Mouse (Mus musculus) kidney, postnatal 0 days (tissue): ENCODE measurements at regions not wholly inside any gene's neighbourhood (a gene's known extent, or its start where the extent isn't known, plus 50 kb on each side); places are given as distances from the start of the nearest gene placed in this dataset.

Source experiments
- ATAC-seq: fragments of 200-750 bp; cut with Nextera tagmentation; replicated peaks from 2 replicates; pipeline ENCODE4 v1.8.0; 2017; ENCODE audit warnings: low read depth, moderate number of reproducible peaks, moderate TSS enrichment, moderate library complexity; ENCODE audit not compliant: low FRiP score
- DNase-seq: peaks from one replicate; pipeline ENCODE4 v3.0.0-alpha.2; 2016; ENCODE audit warnings: low spot score
- H3K27ac ChIP-seq: fragments of 300-500 bp; sonication (generic); 2 replicates; pipeline ENCODE4 v1.5.1; 2014; ENCODE audit warnings: mild to moderate bottlenecking
- H3K27me3 ChIP-seq: fragments of 300-500 bp; sonication (generic); 2 replicates; pipeline ENCODE4 v1.6.1; 2014; ENCODE audit warnings: low read length, mixed read lengths; ENCODE audit not compliant: insufficient read depth
- H3K36me3 ChIP-seq: fragments of 300-500 bp; sonication (generic); 2 replicates; pipeline ENCODE4 v1.6.1; 2014; ENCODE audit warnings: low read length, mixed read lengths; ENCODE audit not compliant: insufficient read depth
- H3K4me1 ChIP-seq: fragments of 300-500 bp; sonication (generic); replicated peaks from 2 replicates; pipeline ENCODE4 v1.6.1; 2014; ENCODE audit warnings: antibody characterized with exemption, low read length, mixed read lengths; ENCODE audit not compliant: insufficient read depth
- H3K4me2 ChIP-seq: fragments of 300-500 bp; sonication (generic); 2 replicates; pipeline ENCODE4 v1.6.1; 2014; ENCODE audit warnings: mild to moderate bottlenecking, low read length, moderate library complexity, mixed read lengths
- H3K4me3 ChIP-seq: fragments of 300-500 bp; sonication (generic); replicated peaks from 2 replicates; pipeline ENCODE4 v1.5.1; 2014; ENCODE audit warnings: low read depth, low read length
- H3K9ac ChIP-seq: fragments of 300-500 bp; sonication (generic); 2 replicates; pipeline ENCODE4 v1.6.1; 2014; ENCODE audit warnings: low read depth, low read length
- H3K9me3 ChIP-seq: fragments of 300-500 bp; sonication (generic); replicated peaks from 2 replicates; pipeline ENCODE4 v1.6.1; 2016; ENCODE audit warnings: low read length, inconsistent platforms, mixed read lengths
- CTCF ChIP-seq: IDR thresholded peaks from 2 replicates; pipeline ENCODE4 v1.5.1; 2016; ENCODE audit warnings: antibody characterized with exemption, low read depth, mild to moderate bottlenecking, moderate library complexity
- WGBS: fragments of 180-500 bp; shearing (Covaris S2); extraction: QIAGEN DNeasy Blood & Tissue Kit; methylation state at CpG from one replicate; pipeline ENCODE4 v1.1.7; 2014; 5-methylcytosine and 5-hydroxymethylcytosine counted together

- WGBS, result 79% methylated on average over 10 of the region's 10 CpGs
- Histone ChIP-seq H3K4me3 (no peak overlapping the region), H3K9me3 (no peaks in the 10 kb centered on the region), H3K27ac (no peak overlapping the region), H3K36me3 (no peaks in the 10 kb centered on the region), H3K27me3 (no peaks in the 10 kb centered on the region), H3K9ac (no peak overlapping the region), H3K4me2 (no peak overlapping the region), H3K4me1 (peaks cover 8% of the 10 kb centered on the region)
- no peak for DNase-seq
- no peak for TF ChIP-seq CTCF
- no peak for ATAC-seq
These were observed 124.7 kb downstream of the Rpl14 start for GRCm38 (mm10) chr9:120695966-120696365.

GRCm38 (mm10) chr9:120697749-120698148 lies 126.5 kb downstream of the Rpl14 start:
- H3K4me3 ChIP-seq, result no peak overlapping the region
- no peak for DNase-seq
- H3K9me3 ChIP-seq, result no peaks in the 10 kb centered on the region
- H3K4me1 ChIP-seq, result no peaks in the 10 kb centered on the region
- no peak for TF ChIP-seq CTCF
- 70% methylated on average over 7 of the region's 7 CpGs for WGBS
- H3K27me3 ChIP-seq, result no peaks in the 10 kb centered on the region
- no peak for ATAC-seq
- no peak overlapping the region for H3K4me2 ChIP-seq
- H3K27ac ChIP-seq, result no peak overlapping the region
- no peaks in the 10 kb centered on the region for H3K36me3 ChIP-seq
- H3K9ac ChIP-seq, result no peak overlapping the region

- H3K27ac ChIP-seq, result no peak overlapping the region
These were observed 128.5 kb downstream of the Rpl14 start for GRCm38 (mm10) chr9:120699781-120700180.

GRCm38 (mm10) chr9:120702836-120703235 lies 131.6 kb downstream of the Rpl14 start:
- no peak overlapping the region for H3K4me3 ChIP-seq
- no peak overlapping the region for H3K4me2 ChIP-seq
- H3K4me1 ChIP-seq, result no peaks in the 10 kb centered on the region; the same call in 1 of the 2 replicates
- no peak for TF ChIP-seq CTCF
- H3K27me3 ChIP-seq, result no peaks in the 10 kb centered on the region
- 70% methylated on average over 7 of the region's 7 CpGs for WGBS
- H3K9ac ChIP-seq, result no peak overlapping the region
- H3K27ac ChIP-seq, result peak overlapping the region; percentile 20; the same call in 1 of the 2 replicates
- DNase-seq, result no peak
- no peaks in the 10 kb centered on the region for H3K36me3 ChIP-seq
- no peaks in the 10 kb centered on the region for H3K9me3 ChIP-seq
- no peak for ATAC-seq

More at GRCm38 (mm10) chr9:120699781-120700180, 128.5 kb downstream of the Rpl14 start:
- H3K4me3 ChIP-seq, result no peak overlapping the region
- no peak overlapping the region for H3K9ac ChIP-seq
- no peaks in the 10 kb centered on the region for H3K36me3 ChIP-seq
- TF ChIP-seq CTCF, result no peak
- H3K4me2 ChIP-seq, result no peak overlapping the region
- ATAC-seq (no peak), DNase-seq (no peak)
- H3K27me3 ChIP-seq, result no peaks in the 10 kb centered on the region
- 79% methylated on average over 5 of the region's 5 CpGs for WGBS
- H3K4me1 ChIP-seq, result no peaks in the 10 kb centered on the region
- H3K9me3 ChIP-seq, result no peaks in the 10 kb centered on the region

- DNase-seq (peak; percentile 38), ATAC-seq (no peak)
- H3K9me3 ChIP-seq, result no peaks in the 10 kb centered on the region
- 49% methylated on average over 10 of the region's 10 CpGs for WGBS
- H3K36me3 ChIP-seq, result no peaks in the 10 kb centered on the region
- H3K27ac ChIP-seq, result peak overlapping the region; percentile 20; the same call in 1 of the 2 replicates
- H3K27me3 ChIP-seq, result no peaks in the 10 kb centered on the region
- no peak overlapping the region for H3K4me2 ChIP-seq
- TF ChIP-seq CTCF, result no peak
- no peak overlapping the region for H3K9ac ChIP-seq
- H3K4me1 ChIP-seq, result peaks cover 5% of the 10 kb centered on the region
- no peak overlapping the region for H3K4me3 ChIP-seq
These were observed 132.2 kb downstream of the Rpl14 start for GRCm38 (mm10) chr9:120703291-120703930.

- ATAC-seq (no peak), DNase-seq (no peak)
- no peak for TF ChIP-seq CTCF
- H3K36me3 ChIP-seq, result no peaks in the 10 kb centered on the region
- H3K9me3 ChIP-seq, result no peaks in the 10 kb centered on the region
- H3K27me3 ChIP-seq, result no peaks in the 10 kb centered on the region
- H3K27ac ChIP-seq, result no peak overlapping the region
- no peak overlapping the region for H3K9ac ChIP-seq
- H3K4me2 ChIP-seq, result no peak overlapping the region
- no peak overlapping the region for H3K4me3 ChIP-seq
- peaks cover 5% of the 10 kb centered on the region for H3K4me1 ChIP-seq
- WGBS, result 65% methylated on average over 9 of the region's 9 CpGs
These were observed 135.4 kb downstream of the Rpl14 start for GRCm38 (mm10) chr9:120706562-120707198.
